Mouse (Mus musculus): ENCODE data around the gene Fbxo39.

Gene Fbxo39

DNA sequence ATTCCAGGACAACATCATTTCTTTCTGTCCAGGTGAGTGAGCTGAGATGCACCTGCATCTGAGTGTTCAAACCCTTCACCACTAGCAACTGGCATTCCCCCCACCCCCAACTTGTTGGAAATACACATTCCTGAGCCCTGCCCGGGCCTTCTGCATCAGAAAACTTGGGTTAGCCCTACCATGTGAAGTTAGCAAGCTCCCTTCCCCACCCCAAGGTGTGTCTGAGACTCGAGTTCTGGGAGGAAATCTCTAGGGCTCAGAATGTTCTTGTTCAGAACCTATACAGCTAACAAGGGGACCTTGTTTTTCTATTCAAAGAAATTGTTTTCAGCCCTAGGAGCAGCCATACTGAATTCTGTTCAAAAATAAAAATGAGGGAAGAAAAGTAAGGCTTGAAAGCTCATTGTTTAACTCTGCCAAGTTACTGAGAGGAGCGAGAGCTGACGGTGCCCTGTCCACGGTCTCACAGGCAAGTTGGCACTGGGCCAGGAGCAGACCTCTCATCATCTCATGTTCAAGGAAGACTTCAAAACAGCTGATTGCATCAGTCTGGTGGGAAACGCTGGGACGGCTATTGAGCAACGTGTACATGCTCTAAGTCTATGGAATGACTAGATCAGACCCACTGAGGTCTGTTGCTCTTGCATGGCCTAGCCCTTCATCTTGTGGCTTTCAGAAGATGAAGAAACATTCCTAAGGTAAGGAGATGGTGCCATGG is 49.4 kb downstream of the Fbxo39 start:
- DNase-seq (ENCODE audit: low spot score in 2 of 2), result peak in 1 of 2 experiments; percentile 16

- DNase-seq (ENCODE audit: low spot score in 2 of 2), result no peak
These were observed 50.3 kb downstream of the Fbxo39 start for GRCm38 (mm10) chr11:72364526-72364925.

DNA sequence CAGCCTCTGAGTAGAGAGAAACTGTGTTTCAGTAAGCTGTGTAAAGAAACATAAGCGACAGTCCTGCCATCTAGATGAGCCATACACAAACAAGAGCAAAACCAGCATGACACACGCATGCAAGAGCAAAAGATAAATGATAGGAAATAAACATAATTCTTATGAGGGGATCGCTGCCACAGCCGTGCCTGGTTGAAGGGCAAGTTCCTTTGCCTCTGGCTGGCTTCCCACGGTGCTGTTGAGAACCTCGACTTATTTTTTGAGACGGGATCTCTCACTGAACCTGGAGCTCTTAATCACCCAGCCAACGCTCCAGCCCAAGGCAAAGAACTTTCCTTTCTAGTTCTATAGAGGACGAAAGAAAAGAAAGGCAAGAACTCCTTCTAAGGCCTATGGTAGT is 51.9 kb downstream of the Fbxo39 start:
- no peak for DNase-seq (ENCODE audit: low spot score in 2 of 2)

GRCm38 (mm10) chr11:72367934-72368674 is 53.9 kb downstream of the Fbxo39 start:
- no peak for DNase-seq (ENCODE audit: low spot score in 2 of 2)

All from urinary bladder, postnatal 36 days (tissue).